ENCODE assay signal across 14 mouse cellular contexts in the genomic region with DNA sequence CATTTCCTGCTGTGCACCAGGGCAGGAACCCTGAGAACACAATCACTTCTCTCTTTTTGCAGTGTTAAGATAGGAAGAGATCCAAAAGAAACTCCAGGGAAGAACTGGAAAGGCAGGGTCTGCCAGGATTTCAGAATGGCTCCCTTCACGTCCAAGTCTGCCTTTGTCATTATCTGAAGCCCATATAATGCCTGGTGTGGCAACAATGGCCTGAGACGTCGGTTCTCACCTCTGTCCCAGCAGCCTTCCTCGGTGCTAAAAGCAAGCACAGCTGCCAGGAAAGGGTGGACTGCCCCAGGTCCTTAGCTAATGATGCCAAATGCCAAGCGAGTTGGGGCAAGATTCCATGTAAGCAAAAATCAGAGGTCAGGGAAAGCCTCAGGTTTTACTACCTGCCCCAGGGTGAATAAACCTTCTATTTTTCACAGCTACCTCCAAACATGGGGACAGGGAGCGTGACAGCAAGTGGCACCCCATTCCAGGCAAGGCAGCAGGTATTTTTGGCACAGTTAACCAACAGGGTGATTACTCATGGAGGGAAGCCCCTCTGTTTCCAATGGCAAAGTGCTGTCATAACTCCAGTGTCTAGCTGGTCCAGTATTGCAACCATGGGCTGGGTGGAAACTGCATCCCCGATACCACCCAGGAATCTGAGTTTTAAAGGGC. TPM values are rescaled to one million over a fixed set of nuclear protein-coding genes. Genes with fewer than 3 reads are reported as not detected.
A peak's percentile ranks its signal among the peaks of the same experiment; 100 is the strongest.
DNase-seq lines count a peak whose midpoint lies in the region; ATAC-seq and TF ChIP-seq lines count a peak whose summit lies in the region.
"Had no signal": no experiment of that assay in that cellular context is flagged by ENCODE, and none has a peak within 500 bp of the region (broad histone marks: within the 10 kb centered on the region; RNA-seq: fewer than 3 reads in every experiment).

No protein-coding gene starts in this region.

- H3K9me3 ChIP-seq in heart, embryonic 10.5 days: no peaks in the 10 kb centered on the region
- H3K9me3 ChIP-seq: liver, embryonic 15.5 days; midbrain, embryonic 12.5 days had no signal

- 70% methylated on average over 7 of the region's 7 CpGs for WGBS in heart, embryonic 10.5 days
- WGBS in liver, adult 2 months: 38% methylated on average over 7 of the region's 7 CpGs
- WGBS in bone marrow, adult 2 months: 51% methylated on average over 7 of the region's 7 CpGs

- no peak overlapping the region for H3K27ac ChIP-seq in heart, embryonic 10.5 days
- H3K27ac ChIP-seq in liver, adult 2 months (replicated peaks; ENCODE audit: insufficient read depth, low read depth, low read length): no peak overlapping the region
- H3K27ac ChIP-seq in bone marrow, adult 2 months (ENCODE audit: control insufficient read depth, insufficient read depth, low read depth, low read length, poor library complexity): peak overlapping the region; percentile 89
- H3K27ac ChIP-seq: midbrain, embryonic 12.5 days had no signal

- no peak for TF ChIP-seq POLR2A in liver, adult 2 months (IDR thresholded peaks at IDR 0.05; ENCODE audit: extremely low read depth, insufficient read depth, low read length)
- no peak for TF ChIP-seq POLR2A in bone marrow, adult 2 months (IDR thresholded peaks at IDR 0.05; ENCODE audit: borderline replicate concordance, control insufficient read depth, low read depth, low read length)

- peaks cover 20% of the 10 kb centered on the region for H3K27me3 ChIP-seq in heart, embryonic 10.5 days (ENCODE audit: insufficient read depth, poor library complexity, severe bottlenecking)
- H3K27me3 ChIP-seq in liver, adult 2 months (ENCODE audit: control insufficient read depth, insufficient read depth, low read length): no peaks in the 10 kb centered on the region

- H3K9ac ChIP-seq in liver, adult 2 months (ENCODE audit: low read depth, low read length): no peak overlapping the region
- H3K9ac ChIP-seq: liver, embryonic 15.5 days; midbrain, embryonic 12.5 days had no signal

- no peak for TF ChIP-seq CTCF in liver, adult 2 months (IDR thresholded peaks at IDR 0.05; ENCODE audit: low read depth, low read length)
- no peak for TF ChIP-seq CTCF in bone marrow, adult 2 months (IDR thresholded peaks at IDR 0.05; ENCODE audit: control insufficient read depth, insufficient read depth, low read length)

- peaks cover 32% of the 10 kb centered on the region for H3K4me1 ChIP-seq in heart, embryonic 10.5 days
- H3K4me1 ChIP-seq in liver, adult 2 months (ENCODE audit: control insufficient read depth, insufficient read depth, low read length): peaks cover 13% of the 10 kb centered on the region
- H3K4me1 ChIP-seq in bone marrow, adult 2 months (ENCODE audit: control insufficient read depth, insufficient read depth, low read length): peaks cover 13% of the 10 kb centered on the region

- peaks cover 26% of the 10 kb centered on the region; the same call in 1 of the 2 replicates for H3K79me2 ChIP-seq in liver, adult 2 months (ENCODE audit: control insufficient read depth, insufficient read depth, low read length)

- ATAC-seq in CD4-positive, CD25-positive, alpha-beta regulatory T cell, adult 4 months: no peak

- H3K36me3 ChIP-seq in heart, embryonic 10.5 days: peaks cover 7% of the 10 kb centered on the region
- H3K36me3 ChIP-seq in liver, adult 2 months (ENCODE audit: control insufficient read depth, insufficient read depth, low read length): no peaks in the 10 kb centered on the region
- H3K36me3 ChIP-seq: liver, embryonic 15.5 days; midbrain, embryonic 12.5 days had no signal

- peak; percentile 98 for DNase-seq in heart, adult 11 months
- no peak for DNase-seq in heart, embryonic 10.5 days (ENCODE audit: low spot score)
- DNase-seq in liver, adult 2 months (ENCODE audit: extremely low read depth, low read depth, low spot score): peak; percentile 71
- DNase-seq in liver: no peak
- peak; percentile 53 for DNase-seq in cerebellum, adult 9-11 months
- DNase-seq: adrenal gland, postnatal 14 days; kidney, postnatal 10 days; layer of hippocampus, adult 9-11 months; retina, postnatal 1 day had no signal

- H3K4me3 ChIP-seq in heart, embryonic 10.5 days: no peak overlapping the region
- no peak overlapping the region for H3K4me3 ChIP-seq in liver, adult 2 months (ENCODE audit: insufficient read depth, low read depth, low read length)
- H3K4me3 ChIP-seq in bone marrow, adult 2 months (replicated peaks; ENCODE audit: control insufficient read depth, low read depth, low read length): no peak overlapping the region
- H3K4me3 ChIP-seq: liver, embryonic 15.5 days; midbrain, embryonic 12.5 days; myocyte had no signal

RNA-seq across cellular contexts. Expression of a gene that starts 7.7 kb away (rescaled TPM):
- 0.88 and 0.99 TPM in 2 replicates for polyA plus RNA-seq in heart, embryonic 10.5 days (2016; fragmentation: Nextera tagmentation; extraction: Ambion mirVana)
- total RNA-seq in liver, adult 2 months (2014; rRNA removed): 0.74 and 1.0 TPM in 2 replicates
- 0.61 and 1.0 TPM in 2 replicates for polyA plus RNA-seq in liver, adult 2 months (2012; rRNA removed)
- 3.4 and 10.4 TPM in 2 replicates for polyA plus RNA-seq in bone marrow, adult 2 months (2011; ENCODE audit: insufficient read depth, insufficient read length, low replicate concordance, missing spikeins)
- 1 to 10 TPM; 1.8 to 4.2 TPM for polyA plus RNA-seq in CD4-positive, CD25-positive, alpha-beta regulatory T cell, adult 4 months (2017; shearing (Covaris generic))

Comparison
In these comparisons a context has a peak if more than half of its experiments do, and no peak if none do; other contexts are left out.
1. DNase-seq: peak in heart, adult 11 months (single experiment), liver, adult 2 months (single experiment) and cerebellum, adult 9-11 months (single experiment); none in heart, embryonic 10.5 days (single experiment) and liver (single experiment).